Mouse (Mus musculus) heart, adult 2 months (tissue): ENCODE data around the gene C530008M17Rik.

Experiments
- CTCF ChIP-seq: fragments of 200-600 bp; IDR thresholded peaks from 2 replicates; pipeline ENCODE4 v1.8.1; 2022; ENCODE audit warnings: antibody characterized with exemption, mild to moderate bottlenecking, moderate library complexity
- POLR2A ChIP-seq: fragments of 200-500 bp; IDR thresholded peaks from 2 replicates; pipeline ENCODE4 v1.6.1; 2011; ENCODE audit warnings: mild to moderate bottlenecking, low read depth, low read length, control low read depth; ENCODE audit not compliant: insufficient read depth

DNA sequence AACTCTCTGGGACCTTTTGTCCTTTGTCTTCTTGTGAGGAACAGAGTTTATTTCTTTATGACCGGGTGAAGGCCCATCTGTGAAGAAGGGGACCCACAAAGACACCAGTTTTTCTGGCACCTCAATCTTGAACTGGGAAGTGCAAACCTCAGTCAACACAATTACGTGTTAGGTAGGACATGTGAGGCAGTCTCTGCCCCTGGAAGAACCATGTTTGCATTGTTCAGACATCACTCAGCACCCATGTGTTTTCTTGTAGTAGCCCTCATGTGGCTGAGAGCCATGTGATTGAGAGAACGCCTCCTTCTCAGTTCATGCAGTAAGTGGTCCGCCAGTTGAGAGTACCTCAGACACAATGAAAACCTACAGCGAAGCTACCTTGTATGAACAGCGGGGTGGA is 136.4 kb downstream of the C530008M17Rik start:
- no peak for TF ChIP-seq CTCF
- no peak for TF ChIP-seq POLR2A
